Mouse (Mus musculus) spleen, postnatal 4 days (tissue): ENCODE results near the gene Usp1.
"Not testable (repeated sequence)": the region's sequence is repeated elsewhere in the genome, so short reads cannot be mapped to it uniquely, and the experiment has no call there.

ENCODE experiments used
- DNase-seq, 2 experiments: peaks; one replicate each; pipeline ENCODE4 v3.0.0; 2022; ENCODE audit warnings: low spot score in 2 of 2

Usp1 gene

DNA sequence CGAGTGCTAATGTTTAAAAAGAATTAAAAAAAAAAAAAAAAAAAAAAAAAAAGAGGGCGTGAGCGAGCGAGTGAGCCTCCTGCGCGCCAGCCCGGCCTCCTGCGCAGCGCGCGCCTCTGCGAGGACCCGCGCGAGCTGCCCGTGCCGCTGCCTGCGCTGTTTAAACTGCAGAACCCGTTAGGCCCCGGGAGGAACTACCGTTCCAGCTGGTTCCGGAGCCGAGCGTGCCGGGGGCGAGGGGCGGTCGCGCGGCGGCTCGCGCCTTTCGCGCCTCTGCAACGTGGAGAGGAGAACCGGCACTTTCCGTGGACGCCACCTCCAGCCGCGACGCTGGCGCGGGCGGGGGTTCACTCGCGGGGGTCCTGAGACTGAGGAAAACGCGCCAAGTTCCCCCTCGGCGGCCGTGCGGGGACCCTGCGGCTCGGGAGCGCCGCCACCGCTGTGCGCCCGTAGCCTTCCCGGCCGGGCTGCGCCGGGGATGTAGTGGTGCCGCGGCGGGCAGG lies at the start of gene Usp1:
Gene Usp1 (plus strand): TSS at position 243 of the 503 bp plus-strand sequence.
- DNase-seq = peak; percentile 81 to 91

DNA sequence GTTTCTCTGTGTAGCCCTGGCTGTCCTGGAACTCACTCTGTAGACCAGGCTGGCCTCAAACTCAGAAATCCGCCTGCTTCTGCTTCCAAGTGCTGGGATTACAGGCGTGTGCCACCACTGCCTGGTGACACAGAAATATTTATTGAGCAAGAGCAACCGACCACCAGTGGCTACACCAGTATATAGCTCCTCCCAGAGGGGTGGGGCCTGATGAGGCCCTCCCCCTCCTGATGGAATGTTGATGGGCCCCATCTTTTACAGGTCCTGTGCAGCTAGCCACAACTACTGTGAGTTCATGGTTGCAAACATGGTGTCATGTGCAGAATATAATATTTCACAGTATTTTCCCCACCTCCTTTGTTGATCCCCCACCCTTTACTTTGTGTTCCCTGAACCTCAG lies 40.9 kb upstream of the Usp1 start:
- no peak for DNase-seq

DNA sequence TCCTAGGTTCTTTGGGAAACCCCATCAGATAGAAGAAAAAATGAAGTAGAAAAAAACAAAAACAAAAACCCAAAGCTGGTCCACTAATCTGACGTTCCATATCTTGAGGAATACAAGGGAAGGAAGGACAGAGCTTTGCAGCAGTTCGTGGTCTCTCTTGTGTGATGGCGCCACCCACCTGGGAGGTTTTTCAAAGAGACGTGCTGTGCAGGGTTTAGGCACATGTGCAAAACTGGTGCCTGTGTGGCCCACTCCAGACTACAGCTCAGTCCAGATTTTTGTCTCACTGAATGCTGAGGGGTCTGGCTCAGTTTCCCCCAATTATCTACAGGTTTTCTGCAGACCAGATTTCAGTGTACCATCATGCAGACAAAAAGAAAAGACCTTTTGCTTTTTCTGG lies 37.2 kb upstream of the Usp1 start:
- no peak for DNase-seq

DNA sequence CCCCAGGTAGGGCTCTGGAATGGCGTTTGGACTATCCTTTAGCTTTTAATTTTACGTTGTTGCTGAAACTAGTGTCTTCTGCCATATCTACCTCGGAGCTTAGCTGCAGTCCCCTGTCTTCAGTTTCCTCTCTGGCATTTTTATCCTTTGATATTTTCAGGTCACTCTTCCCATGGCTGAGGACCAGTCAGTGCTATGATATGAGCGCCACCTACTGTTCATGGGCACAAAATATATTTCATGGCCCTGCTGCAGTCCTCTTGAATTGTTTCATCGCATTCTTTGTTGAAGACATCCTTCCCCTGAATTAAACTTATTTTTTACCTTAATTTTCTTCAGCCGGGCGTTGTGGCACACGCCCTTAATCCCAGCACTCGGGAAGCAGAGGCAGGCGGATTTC lies 36.5 kb upstream of the Usp1 start:
- no peak for DNase-seq

GRCm38 (mm10) chr4:98910246-98910645 lies 13.4 kb upstream of the Usp1 start:
- peak in 1 of 2 experiments; percentile 36 for DNase-seq

- DNase-seq = no peak
These were observed 5.9 kb upstream of the Usp1 start for GRCm38 (mm10) chr4:98917724-98918123.

DNA sequence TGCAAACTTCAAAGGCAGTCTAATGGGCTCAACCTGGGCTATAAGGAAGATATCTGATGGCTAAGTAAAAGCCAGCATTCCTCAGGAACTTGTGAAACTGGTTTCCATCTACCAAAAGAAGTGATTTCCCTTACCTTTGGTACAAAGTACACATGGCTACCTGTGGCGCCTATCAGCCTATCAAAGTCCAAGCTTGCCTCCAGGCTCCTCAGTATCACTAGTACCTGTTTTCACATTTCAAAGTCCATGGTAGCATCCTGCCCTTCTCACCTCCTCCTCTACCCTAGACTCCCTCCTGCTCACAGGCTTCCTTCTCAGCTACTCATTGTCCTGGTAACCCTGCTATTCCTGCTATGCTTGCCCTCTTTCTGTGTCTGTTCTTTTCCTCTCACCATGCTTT lies 5.4 kb upstream of the Usp1 start:
- DNase-seq = peak in 1 of 2 experiments; percentile 32

GRCm38 (mm10) chr4:98920896-98921295 lies 2.7 kb upstream of the Usp1 start:
- DNase-seq = no peak

GRCm38 (mm10) chr4:98922061-98922642 lies 1.5 kb upstream of the Usp1 start:
- DNase-seq = peak in 1 of 2 experiments; percentile 62

DNA sequence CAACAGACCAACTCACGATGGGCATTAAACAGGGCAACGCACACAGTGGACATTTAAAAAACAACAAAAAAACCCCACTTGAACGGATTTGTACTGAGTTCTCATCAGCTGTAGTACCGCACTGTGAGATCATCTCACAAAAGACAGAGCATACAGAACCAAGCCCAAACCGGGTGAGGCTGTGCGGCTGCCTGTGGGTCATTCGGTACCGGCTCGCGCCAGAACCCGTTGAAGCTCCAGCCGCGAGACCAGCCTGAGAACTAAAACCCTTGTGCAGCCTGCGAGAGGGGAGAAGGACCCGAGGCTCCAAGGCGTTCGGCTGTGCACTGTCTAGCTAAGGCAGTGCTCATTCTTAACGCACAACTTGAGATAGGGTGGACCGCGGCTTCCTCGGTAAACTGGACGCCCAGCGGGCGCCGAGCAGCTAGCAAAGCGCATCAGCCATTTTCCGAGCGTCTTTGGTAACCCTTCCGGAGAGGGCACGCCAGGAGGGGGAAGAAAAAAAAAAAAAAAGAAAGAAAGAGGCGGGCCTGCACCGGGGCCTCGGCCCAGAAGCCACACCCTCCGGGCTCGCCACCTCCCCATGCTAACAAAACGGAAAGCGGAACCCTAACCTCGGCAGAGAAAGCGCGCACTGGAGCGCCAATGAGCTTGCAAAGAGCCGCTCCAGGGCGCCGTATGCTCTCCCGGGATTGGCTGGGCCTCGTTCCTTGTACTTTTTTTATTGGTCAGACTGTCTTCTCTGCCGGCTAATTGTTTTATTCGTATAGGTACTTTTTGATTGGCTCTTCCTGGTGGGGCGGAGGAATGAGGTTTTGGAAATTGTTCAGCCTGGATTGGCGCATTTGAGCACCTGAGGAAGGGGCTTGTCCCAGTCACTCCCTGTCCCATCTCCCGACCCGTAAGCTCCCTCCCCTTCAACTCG lies 705 bp upstream of the Usp1 start:
- DNase-seq = peak; percentile 94

DNA sequence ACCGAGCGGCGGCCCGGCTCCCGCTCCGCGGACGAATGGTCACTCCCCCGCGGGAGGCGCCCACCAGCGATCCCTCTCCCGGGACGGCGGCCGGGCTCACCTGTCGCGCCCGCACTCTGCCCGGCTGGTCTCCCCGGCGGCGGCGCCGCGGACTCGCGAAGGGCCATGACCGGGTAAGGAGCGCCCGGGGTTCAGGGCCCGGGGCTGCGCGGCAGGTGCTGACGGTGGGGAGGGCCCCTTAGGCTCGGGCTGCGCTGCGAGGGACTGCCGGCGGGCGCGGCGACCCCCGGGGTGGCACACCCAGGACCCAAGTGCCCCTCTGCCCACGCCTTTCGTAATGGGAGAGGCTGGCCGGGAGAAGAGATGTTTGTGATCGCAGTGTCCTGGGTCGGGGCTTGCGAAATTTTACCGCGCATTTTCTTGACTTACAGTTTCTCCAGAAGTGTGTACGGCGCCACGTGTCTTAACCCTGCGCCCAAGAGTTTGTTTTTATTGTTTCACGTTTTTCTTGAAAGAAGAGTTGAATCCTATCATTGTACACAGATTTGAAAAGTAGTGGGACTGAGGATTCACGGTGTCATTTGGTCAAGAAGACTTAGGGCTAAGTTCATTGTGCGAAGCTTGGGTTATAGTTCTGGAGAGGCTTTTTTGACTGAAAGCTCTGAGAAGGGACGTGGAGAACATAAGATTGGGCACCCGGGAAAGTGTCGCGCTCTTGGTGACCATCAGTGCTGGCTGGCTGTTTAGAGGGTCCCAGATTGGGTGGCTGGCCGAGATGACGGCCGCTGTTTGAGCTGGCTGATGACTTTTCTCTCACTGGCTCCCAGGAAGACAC lies 678 bp downstream of the Usp1 start:
- DNase-seq = peak in 1 of 2 experiments; percentile 85

DNA sequence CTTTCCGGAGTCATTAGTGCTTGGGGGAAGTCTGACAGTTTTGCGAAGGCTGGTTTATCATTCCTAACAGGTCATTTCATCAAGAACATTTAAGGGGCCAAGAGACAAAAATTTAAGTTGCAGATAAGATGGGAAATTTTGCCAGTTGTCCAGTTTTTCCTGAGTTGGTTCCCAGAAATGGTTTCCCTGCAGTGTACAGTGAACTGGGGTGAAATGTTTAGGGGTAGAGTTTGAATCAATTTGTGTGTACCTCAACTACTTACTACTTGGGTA lies 1.2 kb downstream of the Usp1 start:
- DNase-seq = no peak

DNA sequence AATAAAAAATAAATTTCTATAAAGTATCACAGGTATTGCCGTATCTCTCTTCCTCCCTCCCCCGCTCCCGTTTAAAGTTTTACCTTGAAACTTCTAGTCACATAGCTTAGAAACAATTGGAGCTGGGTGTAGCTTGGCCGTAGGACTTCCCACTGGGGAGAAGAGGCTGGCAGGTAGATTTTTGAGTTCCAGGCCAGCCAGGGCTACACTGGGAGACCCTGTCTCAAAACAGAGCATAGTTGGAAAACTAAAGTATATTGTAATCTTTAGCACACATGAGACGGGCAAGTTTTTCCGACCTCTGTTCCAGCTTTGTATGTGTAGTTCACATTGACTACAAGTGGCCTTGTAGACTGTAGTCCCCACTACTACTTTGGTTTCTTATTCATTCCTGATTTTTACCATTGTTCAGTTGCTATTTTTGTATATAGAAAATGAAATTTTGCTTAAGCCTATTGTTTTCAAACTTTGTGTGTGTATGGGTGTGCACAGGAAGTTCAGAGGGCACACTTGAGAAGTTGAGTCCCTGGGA lies 1.7 kb downstream of the Usp1 start:
- DNase-seq = peak in 1 of 2 experiments; percentile 51

DNA sequence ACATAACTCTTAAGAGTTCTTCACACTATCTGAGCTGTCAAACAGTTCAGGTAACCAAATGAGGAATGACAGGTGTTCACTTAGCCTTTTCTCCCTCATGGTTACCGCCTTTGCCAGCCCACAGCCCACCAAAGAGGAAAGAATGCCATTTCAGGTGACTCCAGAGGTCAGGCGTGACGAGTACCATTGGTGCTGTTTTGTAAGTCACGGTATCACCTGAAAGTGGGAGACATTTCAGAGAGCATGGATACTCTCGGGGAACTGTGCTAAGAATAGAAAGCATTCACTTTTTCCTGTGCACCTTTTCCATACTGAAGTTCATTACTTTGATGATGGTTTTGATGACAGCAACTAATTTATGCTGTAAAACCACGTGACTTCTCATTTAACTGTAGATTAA lies 12.4 kb downstream of the Usp1 start:
- peak in 1 of 2 experiments; percentile 28 for DNase-seq

DNA sequence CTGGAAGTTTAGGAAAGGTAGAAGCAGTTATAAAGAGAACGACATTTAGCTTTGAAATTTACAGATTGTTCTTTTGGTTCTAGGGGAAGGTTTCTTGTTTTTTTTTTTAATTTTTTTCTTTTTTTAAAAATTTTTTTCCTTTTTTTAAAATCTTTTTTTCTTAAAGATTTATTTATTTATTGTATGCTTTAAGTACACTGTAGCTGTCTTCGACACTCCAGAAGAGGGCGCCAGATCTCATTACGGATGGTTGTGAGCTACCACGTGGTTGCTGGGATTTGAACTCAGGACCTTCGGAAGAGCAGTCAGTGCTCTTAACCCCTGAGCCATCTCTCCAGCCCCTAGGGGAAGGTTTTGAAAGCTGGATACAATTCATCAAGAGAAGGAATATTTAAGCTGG lies 14.6 kb downstream of the Usp1 start:
- DNase-seq = not testable (repeated sequence)

GRCm38 (mm10) chr4:98950563-98950962 lies 27.0 kb downstream of the Usp1 start:
- DNase-seq = no peak

- no peak for DNase-seq
These were observed 32.4 kb downstream of the Usp1 start for GRCm38 (mm10) chr4:98955986-98956385.

- DNase-seq = no peak
These were observed 36.6 kb downstream of the Usp1 start for GRCm38 (mm10) chr4:98960243-98960642.

GRCm38 (mm10) chr4:98969946-98970345 lies 46.3 kb downstream of the Usp1 start:
- no peak for DNase-seq

DNA sequence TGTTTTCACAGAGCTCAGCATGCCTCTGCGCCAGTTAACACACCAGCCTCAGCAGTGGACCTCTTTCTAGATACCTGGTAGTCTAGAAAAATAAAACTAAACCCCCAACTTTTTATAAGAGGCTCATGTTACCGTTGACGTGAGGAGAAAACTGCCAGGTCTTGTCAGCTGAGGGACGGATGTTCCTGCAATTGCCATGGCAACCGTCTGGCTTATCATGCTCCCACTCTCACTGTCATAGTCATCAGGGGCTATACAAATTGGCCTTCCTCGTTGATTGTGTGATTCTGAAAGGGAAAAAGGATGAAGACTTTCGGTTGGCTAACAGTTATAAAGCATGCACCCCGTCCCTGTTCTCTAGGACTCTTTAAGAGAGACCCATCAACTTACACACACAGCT lies 52.1 kb downstream of the Usp1 start:
- DNase-seq = no peak

DNA sequence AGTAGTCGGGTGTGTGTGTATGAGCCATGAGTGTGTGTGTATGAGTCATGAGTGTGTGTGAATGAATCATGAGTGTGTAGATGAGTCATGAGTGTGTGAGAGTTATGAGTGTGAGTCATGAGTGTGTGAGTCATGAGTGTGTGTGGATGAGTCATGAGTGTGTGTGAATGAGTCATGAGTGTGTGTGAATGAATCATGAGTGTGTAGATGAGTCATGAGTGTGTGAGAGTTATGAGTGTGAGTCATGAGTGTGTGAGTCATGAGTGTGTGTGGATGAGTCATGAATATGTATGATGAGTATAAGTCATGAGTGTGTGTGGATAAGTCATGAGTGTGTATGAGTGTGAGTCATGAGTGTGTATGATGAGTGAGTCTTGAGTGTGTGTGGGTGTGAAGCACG lies 54.7 kb downstream of the Usp1 start:
- not testable (repeated sequence) for DNase-seq

GRCm38 (mm10) chr4:98978693-98979092 lies 55.1 kb downstream of the Usp1 start:
- DNase-seq = no peak
